Mouse (Mus musculus) heart, adult 2 months (tissue): ENCODE results near the gene Tuba3a.

ENCODE experiments used
- CTCF ChIP-seq: fragments of 200-600 bp; IDR thresholded peaks from 2 replicates; pipeline ENCODE4 v1.8.1; 2022; ENCODE audit warnings: antibody characterized with exemption, mild to moderate bottlenecking, moderate library complexity
- EP300 ChIP-seq: fragments of 200-500 bp; IDR thresholded peaks from 2 replicates; pipeline ENCODE4 v1.6.1; 2011; ENCODE audit warnings: low read depth, low read length, control low read depth; ENCODE audit not compliant: insufficient read depth
- POLR2A ChIP-seq: fragments of 200-500 bp; IDR thresholded peaks from 2 replicates; pipeline ENCODE4 v1.6.1; 2011; ENCODE audit warnings: mild to moderate bottlenecking, low read depth, low read length, control low read depth; ENCODE audit not compliant: insufficient read depth

GRCm38 (mm10) chr6:125256222-125256966 is 29.4 kb downstream of the Tuba3a start:
- TF ChIP-seq EP300 (no peak), CTCF (no peak), POLR2A (no peak)
